Mouse (Mus musculus): ENCODE data around the gene Zfp568. TPM values are rescaled to one million over a fixed set of nuclear protein-coding genes. Genes with fewer than 3 reads are reported as not detected.
A peak's percentile ranks its signal among the peaks of the same experiment; 100 is the strongest.
"Not testable (repeated sequence)": the region's sequence is repeated elsewhere in the genome, so short reads cannot be mapped to it uniquely, and the experiment has no call there.

Gene Zfp568
- polyA plus RNA-seq, 1 experiment from 2014 or later, result 26.6 TPM

- Histone ChIP-seq H3K9ac (ENCODE audit: low read depth, low read length) (no peak overlapping the region), H3K27ac (ENCODE audit: low read depth, low read length) (no peak overlapping the region), H3K4me3 (ENCODE audit: low read length) (no peak overlapping the region), H3K4me1 (ENCODE audit: control insufficient read depth, insufficient read depth, low read length) (no peaks in the 10 kb centered on the region), H3K36me3 (ENCODE audit: control insufficient read depth, insufficient read depth, low read length) (no peaks in the 10 kb centered on the region), H3K9me3 (ENCODE audit: control insufficient read depth, low read length) (no peaks in the 10 kb centered on the region), H3K4me2 (replicated peaks; ENCODE audit: low read depth, low read length) (no peak overlapping the region), H3K27me3 (ENCODE audit: control insufficient read depth, insufficient read depth, low read length) (no peaks in the 10 kb centered on the region)
- WGBS, result 58% methylated on average over 9 of the region's 10 CpGs
- no peak for ATAC-seq (ENCODE audit: low FRiP score, low TSS enrichment)
Measured at GRCm38 (mm10) chr7:29956257-29956656, 27.5 kb upstream of the Zfp568 start.

- no peak for ATAC-seq (ENCODE audit: low FRiP score, low TSS enrichment)
- WGBS, result 84% methylated on average over 11 of the region's 11 CpGs
- Histone ChIP-seq H3K9me3 (ENCODE audit: control insufficient read depth, low read length) (no peaks in the 10 kb centered on the region), H3K27ac (ENCODE audit: low read depth, low read length) (no peak overlapping the region), H3K4me3 (ENCODE audit: low read length) (no peak overlapping the region), H3K36me3 (ENCODE audit: control insufficient read depth, insufficient read depth, low read length) (no peaks in the 10 kb centered on the region), H3K4me2 (replicated peaks; ENCODE audit: low read depth, low read length) (no peak overlapping the region), H3K27me3 (ENCODE audit: control insufficient read depth, insufficient read depth, low read length) (no peaks in the 10 kb centered on the region), H3K4me1 (ENCODE audit: control insufficient read depth, insufficient read depth, low read length) (no peaks in the 10 kb centered on the region), H3K9ac (ENCODE audit: low read depth, low read length) (no peak overlapping the region)
Measured at GRCm38 (mm10) chr7:29958125-29958724, 25.5 kb upstream of the Zfp568 start.

GRCm38 (mm10) chr7:29959004-29959403 is 24.8 kb upstream of the Zfp568 start:
- Histone ChIP-seq H3K27me3 (ENCODE audit: control insufficient read depth, insufficient read depth, low read length) (no peaks in the 10 kb centered on the region), H3K27ac (ENCODE audit: low read depth, low read length) (no peak overlapping the region), H3K4me3 (ENCODE audit: low read length) (no peak overlapping the region), H3K36me3 (ENCODE audit: control insufficient read depth, insufficient read depth, low read length) (no peaks in the 10 kb centered on the region), H3K4me1 (ENCODE audit: control insufficient read depth, insufficient read depth, low read length) (no peaks in the 10 kb centered on the region), H3K9me3 (ENCODE audit: control insufficient read depth, low read length) (no peaks in the 10 kb centered on the region), H3K9ac (ENCODE audit: low read depth, low read length) (no peak overlapping the region), H3K4me2 (replicated peaks; ENCODE audit: low read depth, low read length) (no peak overlapping the region)
- 75% methylated on average over 3 of the region's 3 CpGs for WGBS
- ATAC-seq (ENCODE audit: low FRiP score, low TSS enrichment), result no peak

GRCm38 (mm10) chr7:29965115-29965810 is 18.5 kb upstream of the Zfp568 start:
- H3K9ac ChIP-seq (ENCODE audit: low read depth, low read length); H3K4me2 ChIP-seq (replicated peaks; ENCODE audit: low read depth, low read length); H3K27me3 ChIP-seq (ENCODE audit: control insufficient read depth, insufficient read depth, low read length); H3K4me1 ChIP-seq (ENCODE audit: control insufficient read depth, insufficient read depth, low read length); H3K36me3 ChIP-seq (ENCODE audit: control insufficient read depth, insufficient read depth, low read length); H3K9me3 ChIP-seq (ENCODE audit: control insufficient read depth, low read length); ATAC-seq (ENCODE audit: low FRiP score, low TSS enrichment); H3K27ac ChIP-seq (ENCODE audit: low read depth, low read length); H3K4me3 ChIP-seq (ENCODE audit: low read length): not testable (repeated sequence)
- 55% methylated on average over 28 of the region's 39 CpGs for WGBS

GRCm38 (mm10) chr7:29970686-29971085 is 13.1 kb upstream of the Zfp568 start:
- Histone ChIP-seq H3K9me3 (ENCODE audit: control insufficient read depth, low read length) (peaks cover 4% of the 10 kb centered on the region; the same call in 1 of the 2 replicates), H3K9ac (ENCODE audit: low read depth, low read length) (no peak overlapping the region), H3K27ac (ENCODE audit: low read depth, low read length) (no peak overlapping the region), H3K4me1 (ENCODE audit: control insufficient read depth, insufficient read depth, low read length) (no peaks in the 10 kb centered on the region), H3K36me3 (ENCODE audit: control insufficient read depth, insufficient read depth, low read length) (no peaks in the 10 kb centered on the region), H3K4me3 (ENCODE audit: low read length) (no peak overlapping the region), H3K27me3 (ENCODE audit: control insufficient read depth, insufficient read depth, low read length) (no peaks in the 10 kb centered on the region), H3K4me2 (replicated peaks; ENCODE audit: low read depth, low read length) (no peak overlapping the region)
- whole genome bisulfite sequencing, result 86% methylated on average over 9 of the region's 9 CpGs
- ATAC-seq (ENCODE audit: low FRiP score, low TSS enrichment), result no peak

- Histone ChIP-seq H3K4me2 (replicated peaks; ENCODE audit: low read depth, low read length) (no peak overlapping the region), H3K27me3 (ENCODE audit: control insufficient read depth, insufficient read depth, low read length) (no peaks in the 10 kb centered on the region), H3K36me3 (ENCODE audit: control insufficient read depth, insufficient read depth, low read length) (peaks cover 4% of the 10 kb centered on the region), H3K4me1 (ENCODE audit: control insufficient read depth, insufficient read depth, low read length) (peaks cover 14% of the 10 kb centered on the region; the same call in 1 of the 2 replicates), H3K9me3 (ENCODE audit: control insufficient read depth, low read length) (0 out of 2 replicates have a peak, but pooled peaks cover 6% of the 10 kb centered on the region), H3K9ac (ENCODE audit: low read depth, low read length) (no peak overlapping the region), H3K4me3 (ENCODE audit: low read length) (no peak overlapping the region), H3K27ac (ENCODE audit: low read depth, low read length) (no peak overlapping the region)
- WGBS, result 95% methylated on average over 1 of the region's 1 CpGs
- no peak for ATAC-seq (ENCODE audit: low FRiP score, low TSS enrichment)
Measured at GRCm38 (mm10) chr7:29980761-29981160, 3.0 kb upstream of the Zfp568 start.

GRCm38 (mm10) chr7:29981455-29981854 is 2.3 kb upstream of the Zfp568 start:
- Histone ChIP-seq H3K27me3 (ENCODE audit: control insufficient read depth, insufficient read depth, low read length) (no peaks in the 10 kb centered on the region), H3K27ac (ENCODE audit: low read depth, low read length) (no peak overlapping the region), H3K4me3 (ENCODE audit: low read length) (no peak overlapping the region), H3K4me2 (replicated peaks; ENCODE audit: low read depth, low read length) (no peak overlapping the region), H3K9me3 (ENCODE audit: control insufficient read depth, low read length) (0 out of 2 replicates have a peak, but pooled peaks cover 6% of the 10 kb centered on the region), H3K4me1 (ENCODE audit: control insufficient read depth, insufficient read depth, low read length) (peaks cover 14% of the 10 kb centered on the region; the same call in 1 of the 2 replicates), H3K9ac (ENCODE audit: low read depth, low read length) (no peak overlapping the region), H3K36me3 (ENCODE audit: control insufficient read depth, insufficient read depth, low read length) (peaks cover 11% of the 10 kb centered on the region)
- ATAC-seq (ENCODE audit: low FRiP score, low TSS enrichment), result no peak
- 56% methylated on average over 5 of the region's 5 CpGs for WGBS

- ATAC-seq (ENCODE audit: low FRiP score, low TSS enrichment), result no peak
- H3K27me3 ChIP-seq (ENCODE audit: control insufficient read depth, insufficient read depth, low read length), result no peaks in the 10 kb centered on the region
- H3K4me2 ChIP-seq (replicated peaks; ENCODE audit: low read depth, low read length), result no peak overlapping the region
- 0 out of 2 replicates have a peak, but pooled peaks cover 6% of the 10 kb centered on the region for H3K9me3 ChIP-seq (ENCODE audit: control insufficient read depth, low read length)
- H3K4me3 ChIP-seq (ENCODE audit: low read length), result no peak overlapping the region
- H3K36me3 ChIP-seq (ENCODE audit: control insufficient read depth, insufficient read depth, low read length), result peaks cover 13% of the 10 kb centered on the region
- 80% methylated on average over 3 of the region's 3 CpGs for WGBS
- H3K4me1 ChIP-seq (ENCODE audit: control insufficient read depth, insufficient read depth, low read length), result peaks cover 14% of the 10 kb centered on the region; the same call in 1 of the 2 replicates
- no peak overlapping the region for H3K27ac ChIP-seq (ENCODE audit: low read depth, low read length)
- H3K9ac ChIP-seq (ENCODE audit: low read depth, low read length), result no peak overlapping the region
Measured at GRCm38 (mm10) chr7:29981860-29982259, 1.9 kb upstream of the Zfp568 start.

GRCm38 (mm10) chr7:29982341-29982740 is 1.4 kb upstream of the Zfp568 start:
- no peak for ATAC-seq (ENCODE audit: low FRiP score, low TSS enrichment)
- 0 out of 2 replicates have a peak, but pooled peaks cover 6% of the 10 kb centered on the region for H3K9me3 ChIP-seq (ENCODE audit: control insufficient read depth, low read length)
- H3K9ac ChIP-seq (ENCODE audit: low read depth, low read length), result no peak overlapping the region
- peaks cover 17% of the 10 kb centered on the region for H3K36me3 ChIP-seq (ENCODE audit: control insufficient read depth, insufficient read depth, low read length)
- no peaks in the 10 kb centered on the region for H3K27me3 ChIP-seq (ENCODE audit: control insufficient read depth, insufficient read depth, low read length)
- H3K4me1 ChIP-seq (ENCODE audit: control insufficient read depth, insufficient read depth, low read length), result peaks cover 14% of the 10 kb centered on the region; the same call in 1 of the 2 replicates
- no peak overlapping the region for H3K4me3 ChIP-seq (ENCODE audit: low read length)
- WGBS, result 85% methylated on average over 4 of the region's 4 CpGs
- H3K27ac ChIP-seq (ENCODE audit: low read depth, low read length), result no peak overlapping the region
- H3K4me2 ChIP-seq (replicated peaks; ENCODE audit: low read depth, low read length), result peak overlapping the region; percentile 46; the same call in 1 of the 2 replicates

Measured in kidney, embryonic 14.5 days (tissue).